Mouse (Mus musculus) layer of hippocampus, adult 8-10 months (tissue): ENCODE measurements at regions not wholly inside any gene's neighbourhood (a gene's known extent, or its start where the extent isn't known, plus 50 kb on each side); places are given as distances from the start of the nearest gene placed in this dataset.

Experiments
- DNase-seq, 2 experiments: peaks; one replicate each; pipeline ENCODE4 v3.0.0; 2022; ENCODE audit warnings: low spot score in 2 of 2

DNA sequence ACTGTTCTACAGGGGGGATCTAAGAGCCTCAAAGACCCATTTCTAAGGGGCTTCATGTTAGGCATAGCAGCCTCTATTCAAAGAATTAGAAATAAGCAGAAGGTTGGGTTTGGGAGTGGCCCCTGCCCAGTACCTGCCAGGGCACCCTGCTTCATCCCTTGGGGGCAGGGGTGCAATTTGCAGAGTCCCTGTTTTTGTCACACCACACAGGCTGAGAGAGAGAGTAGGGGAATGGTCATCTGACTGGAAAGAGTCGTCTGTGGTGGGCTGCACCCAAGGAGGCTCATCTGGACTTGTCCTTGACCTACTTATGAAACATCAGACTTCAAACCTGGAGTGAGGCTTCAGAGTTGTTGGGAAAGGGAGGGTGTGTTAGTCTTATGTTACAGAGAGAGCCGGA is 382.3 kb downstream of the Vrk1 start:
- no peak for DNase-seq

DNA sequence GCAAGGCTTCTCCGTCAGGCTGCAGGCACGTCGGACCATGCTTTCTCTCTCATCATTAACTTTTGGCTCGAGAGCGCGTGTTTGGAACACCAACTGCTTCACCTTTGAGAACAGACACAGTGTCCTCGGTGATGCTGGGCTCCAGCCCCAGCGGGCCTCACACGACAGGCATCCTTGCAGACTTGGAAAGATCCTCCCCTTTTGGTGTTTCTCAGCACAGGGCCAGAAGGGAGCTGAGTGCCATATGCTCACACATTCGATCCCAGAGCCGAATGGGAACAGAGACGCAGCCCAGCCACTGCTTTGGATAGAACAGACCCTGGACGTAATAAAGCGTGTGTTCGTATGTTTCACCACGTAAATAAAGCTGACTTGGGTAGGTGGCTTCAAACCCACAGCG is 389.1 kb downstream of the Vrk1 start:
- peak; percentile 43 to 51 for DNase-seq

DNA sequence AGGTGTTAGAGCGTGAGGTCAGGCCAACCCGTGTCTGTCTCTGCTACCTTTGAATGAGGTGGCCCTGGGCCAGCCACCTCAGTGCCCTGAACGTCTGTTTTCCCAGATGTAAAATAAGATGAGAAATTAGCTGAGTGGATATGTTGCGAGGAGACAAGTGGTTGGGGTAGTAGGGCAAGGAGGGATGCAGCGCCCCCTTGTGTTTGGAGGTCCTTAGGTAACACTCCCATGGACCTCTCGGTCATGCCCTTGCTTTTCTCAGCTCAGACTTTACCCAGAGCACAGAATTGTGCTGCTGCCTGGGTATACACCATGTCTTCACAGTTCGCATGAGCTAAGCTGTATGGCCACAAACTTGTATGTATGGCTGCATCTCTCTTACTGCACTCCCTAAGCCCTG is 401.0 kb downstream of the Vrk1 start:
- peak; percentile 8 to 16 for DNase-seq

DNA sequence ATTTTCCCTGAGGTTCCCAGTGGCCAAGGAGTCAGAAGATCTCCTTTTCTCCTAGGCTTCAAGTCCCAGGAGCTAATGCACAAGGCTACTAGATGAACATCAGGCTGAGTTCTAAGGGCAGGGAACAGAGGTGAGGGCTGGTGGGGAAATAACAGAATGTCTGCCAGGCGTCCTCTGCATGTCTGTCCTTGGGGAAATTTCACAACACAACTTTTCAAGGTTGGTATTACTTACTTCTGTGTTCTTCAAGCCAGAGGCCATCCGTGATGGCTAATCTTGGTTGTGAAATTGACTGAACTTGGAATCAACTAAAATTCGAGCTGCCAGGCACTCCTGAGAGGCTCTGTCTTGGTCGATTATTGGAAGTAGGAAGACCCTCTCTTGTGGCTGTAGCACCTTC is 416.6 kb downstream of the Vrk1 start:
- no peak for DNase-seq

DNA sequence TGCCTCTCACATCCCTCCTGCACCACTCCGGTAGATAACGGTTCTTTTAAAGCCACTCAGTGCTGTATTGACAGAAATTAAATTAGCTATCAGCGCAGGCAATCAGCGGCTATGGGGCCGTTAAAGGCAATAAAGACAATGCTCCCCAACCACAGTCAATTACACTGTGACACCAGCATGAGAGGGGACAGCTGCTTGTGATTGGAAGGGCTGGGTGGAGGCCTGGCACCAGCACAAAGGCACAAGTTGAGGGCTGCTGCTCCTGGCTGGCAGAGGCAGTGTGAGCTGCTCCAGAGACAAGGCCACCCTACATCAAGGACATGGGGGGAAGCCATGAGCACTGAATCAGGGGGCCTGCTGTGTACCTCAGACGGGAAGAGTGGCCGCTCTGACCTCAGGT is 420.0 kb downstream of the Vrk1 start:
- DNase-seq, result no peak

DNA sequence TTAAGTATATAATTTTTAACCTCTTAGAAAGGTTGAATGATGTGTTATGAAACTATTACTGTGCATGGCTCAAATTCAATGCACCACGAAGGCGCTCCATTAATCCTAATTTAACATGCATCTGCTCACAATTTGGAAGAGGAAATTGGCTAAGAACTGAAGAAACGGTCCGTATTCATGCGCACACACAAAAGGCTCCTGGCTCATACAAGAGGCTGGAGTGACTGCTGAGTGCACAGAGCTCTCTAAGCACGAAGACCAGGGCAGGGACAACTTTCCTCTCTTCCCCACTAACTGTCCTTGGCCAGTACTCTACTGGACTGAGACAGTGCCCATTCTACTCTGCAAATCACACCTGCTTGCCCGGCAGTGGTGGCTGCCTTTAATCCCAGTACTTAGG is 435.1 kb downstream of the Vrk1 start:
- DNase-seq, result no peak

DNA sequence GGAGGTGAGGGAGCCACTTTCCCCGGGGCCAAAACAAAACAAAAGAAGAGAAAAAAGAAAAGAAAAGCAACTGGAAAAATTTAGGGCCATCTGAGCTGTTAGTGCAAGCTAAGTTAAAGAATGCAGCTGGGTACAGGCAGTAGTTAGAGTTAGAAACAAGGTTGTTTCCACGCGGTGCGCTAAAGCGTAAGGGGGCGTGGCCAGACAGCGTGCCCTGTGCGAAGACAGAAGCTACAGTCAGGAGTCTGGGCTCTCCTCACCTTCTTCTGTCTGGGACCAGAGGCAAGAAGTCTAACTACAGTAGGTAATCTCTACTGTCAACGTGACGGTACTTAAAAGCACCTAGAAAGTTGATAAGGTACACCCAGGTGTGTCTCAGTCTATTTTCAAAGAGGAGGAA is 435.9 kb downstream of the Vrk1 start:
- no peak for DNase-seq

DNA sequence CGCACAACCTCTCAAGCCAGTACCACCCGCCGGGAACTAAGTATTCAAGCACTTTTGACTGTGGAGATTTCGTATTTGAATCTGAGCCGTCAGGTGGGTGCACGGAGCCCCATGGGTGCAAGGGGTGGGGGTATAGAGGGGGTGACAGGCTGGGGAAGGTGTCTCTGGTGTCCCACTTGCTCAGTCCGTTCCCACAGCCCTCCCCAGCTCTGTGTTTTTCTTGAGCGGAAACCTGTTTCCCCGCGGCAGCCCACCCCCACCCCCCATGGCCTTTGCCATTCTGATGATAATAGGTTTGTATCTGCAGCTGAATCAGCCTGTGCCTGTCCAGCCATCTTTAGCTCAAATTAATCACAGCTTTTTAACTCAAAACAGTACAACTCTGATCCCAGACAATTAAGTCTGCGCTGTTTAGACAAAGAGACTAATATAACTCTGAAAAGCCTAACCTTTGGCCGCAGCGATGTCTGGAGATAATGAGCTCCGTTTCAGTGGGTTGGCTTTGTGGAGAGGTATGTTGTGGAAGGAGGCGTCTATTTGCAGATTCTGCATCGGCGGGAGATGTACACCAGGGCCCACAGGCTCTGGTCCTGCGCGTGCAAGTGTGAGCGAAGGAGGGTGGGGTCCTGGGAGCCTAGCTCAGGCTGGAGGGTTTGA is 437.0 kb downstream of the Vrk1 start:
- no peak for DNase-seq

DNA sequence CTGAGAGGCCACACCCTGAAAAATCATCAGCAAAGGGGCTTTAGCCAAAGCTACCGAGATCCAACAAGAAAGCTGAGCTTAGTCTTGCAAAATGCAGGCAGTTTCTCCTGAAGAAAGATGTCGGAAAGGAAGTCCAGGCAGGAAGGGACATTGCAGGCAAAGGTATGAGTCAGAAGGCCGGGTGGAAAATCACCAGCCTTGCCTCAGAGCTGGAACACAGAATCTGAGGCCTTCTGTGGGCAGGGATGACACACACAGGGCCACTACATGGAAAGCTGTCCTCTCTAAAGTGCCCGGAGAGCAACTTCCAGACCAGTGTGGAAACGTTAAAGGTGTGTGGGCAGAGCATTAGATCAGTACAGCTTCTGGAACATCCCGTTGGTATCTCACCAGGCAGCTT is 438.5 kb downstream of the Vrk1 start:
- no peak for DNase-seq

DNA sequence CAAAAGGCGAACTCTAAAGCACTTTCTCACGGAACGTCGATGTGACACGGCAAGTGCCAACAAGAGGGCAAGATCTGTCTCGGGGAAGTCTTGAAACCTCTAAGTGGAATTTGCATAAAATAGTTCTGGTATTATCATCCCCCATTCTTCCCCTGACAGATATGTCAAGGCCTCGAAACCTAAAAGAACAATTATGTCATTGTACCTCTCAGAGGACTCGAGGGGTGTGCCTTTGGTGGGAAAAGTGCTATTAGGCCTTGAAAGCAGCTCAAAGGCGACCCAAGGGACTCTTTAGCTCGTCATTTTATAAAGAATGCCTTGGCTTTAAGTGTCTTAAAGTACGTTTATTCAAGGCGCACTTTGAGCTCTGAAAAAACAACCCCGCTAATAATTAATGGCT is 443.5 kb downstream of the Vrk1 start:
- DNase-seq, result no peak

DNA sequence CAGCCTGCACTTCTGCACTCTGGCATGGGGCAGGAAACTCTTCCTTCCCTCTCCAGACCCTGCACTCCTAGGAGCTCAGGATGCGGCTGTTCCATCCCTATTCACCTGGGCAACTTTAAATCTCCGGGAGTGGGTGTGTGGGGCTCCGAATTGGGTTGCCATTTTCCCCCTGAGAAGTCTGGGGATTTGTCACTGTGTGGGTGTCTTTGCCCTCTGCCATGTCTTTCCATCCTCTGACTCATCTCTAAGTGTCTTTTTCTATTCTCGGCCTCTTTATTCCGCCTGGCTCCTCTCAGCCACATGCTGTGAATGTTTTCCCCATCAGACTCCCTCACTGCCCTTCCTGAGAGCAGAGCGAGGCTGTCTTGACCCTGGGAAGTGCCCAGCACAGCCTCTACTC is 448.2 kb downstream of the Vrk1 start:
- no peak for DNase-seq

DNA sequence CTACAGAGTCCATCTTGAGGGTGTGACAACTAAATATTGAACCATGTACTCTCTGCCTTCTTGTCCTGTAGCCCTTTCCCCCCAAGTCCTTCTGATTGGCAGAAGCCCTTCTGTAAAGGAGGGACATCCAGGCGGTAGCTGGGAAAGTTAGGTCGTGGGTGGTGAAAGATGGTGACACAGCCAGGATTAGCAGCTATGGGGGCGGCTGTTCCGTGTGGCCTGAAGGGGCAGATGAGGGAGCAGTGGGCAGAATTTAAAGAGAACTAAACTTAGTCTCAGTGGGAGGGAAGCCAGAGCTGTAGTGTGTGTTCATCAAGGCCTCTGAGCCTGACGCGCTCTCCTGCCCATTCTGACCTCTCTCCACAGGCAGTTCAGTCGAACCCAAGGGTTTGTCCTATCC is 450.6 kb downstream of the Vrk1 start:
- no peak for DNase-seq

DNA sequence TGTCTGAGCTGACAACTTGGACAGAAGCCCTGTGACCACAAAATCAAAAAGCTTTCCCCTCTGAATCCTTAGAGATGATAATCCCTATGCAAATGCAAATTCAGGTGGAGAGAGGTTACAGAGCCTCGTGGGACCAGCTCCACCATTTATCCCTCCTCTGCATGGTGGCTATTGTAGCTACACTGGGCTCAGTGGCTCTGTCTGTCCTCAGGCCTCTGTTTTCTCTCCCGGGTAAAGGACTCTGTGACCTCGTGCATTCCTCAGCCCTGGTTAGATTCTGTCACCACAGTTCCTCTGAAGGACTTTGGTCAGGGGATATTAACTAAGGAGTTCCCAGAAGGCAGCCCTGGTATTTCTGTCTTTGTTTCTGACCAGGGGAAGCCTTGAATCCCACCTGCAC is 452.3 kb downstream of the Vrk1 start:
- no peak for DNase-seq

DNA sequence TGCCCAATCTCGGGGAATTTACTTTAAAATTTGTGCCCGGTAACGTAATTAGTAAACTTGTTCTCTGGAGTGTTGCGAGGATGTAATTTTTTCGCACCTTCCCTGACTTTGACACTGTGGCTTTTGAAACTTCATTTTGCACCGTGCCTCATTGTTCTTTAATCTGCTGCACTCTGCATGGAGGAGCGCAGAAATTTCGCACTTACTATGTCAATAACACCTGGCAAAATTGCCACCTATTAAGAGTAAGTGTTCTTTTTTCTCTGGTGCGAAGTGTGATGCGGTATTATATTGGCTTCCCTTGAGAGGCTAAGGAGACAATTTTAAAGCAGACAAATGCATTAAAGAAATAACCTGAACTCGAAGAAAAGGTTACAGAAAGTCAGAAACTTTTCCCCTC is 454.7 kb downstream of the Vrk1 start:
- DNase-seq, result no peak

DNA sequence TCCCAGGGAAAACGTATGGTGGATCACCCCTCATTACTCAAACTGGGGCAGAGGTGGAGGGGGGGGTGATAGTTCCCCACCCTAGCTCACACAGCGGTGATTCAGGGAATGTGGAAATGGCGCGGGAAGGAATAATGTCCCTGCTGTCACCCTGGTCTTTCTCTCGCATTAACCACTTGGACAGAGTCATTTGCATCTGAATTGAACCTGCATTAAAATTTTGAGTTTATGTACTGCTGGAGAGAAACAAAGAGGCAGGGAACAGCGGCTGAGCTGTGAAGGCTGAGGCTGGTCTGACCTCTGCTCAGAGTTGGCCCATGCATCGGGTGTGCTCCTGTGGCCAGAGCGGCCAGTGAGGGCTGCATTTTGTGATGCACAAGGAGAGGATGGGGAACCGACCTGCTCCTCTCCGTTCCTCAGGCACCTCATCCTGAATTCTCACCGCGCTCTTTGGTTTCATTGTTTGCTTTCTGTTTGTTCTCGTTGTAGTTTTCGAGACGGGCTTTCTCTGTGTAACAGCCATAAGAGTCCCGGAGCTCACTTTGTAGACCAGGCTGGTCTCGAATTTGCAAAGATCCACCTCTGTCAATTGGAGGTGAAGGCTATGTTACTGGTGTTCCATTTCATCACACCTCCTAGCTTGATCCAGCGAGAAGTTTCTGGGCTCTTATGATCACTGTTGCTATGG is 458.3 kb downstream of the Vrk1 start:
- no peak for DNase-seq

DNA sequence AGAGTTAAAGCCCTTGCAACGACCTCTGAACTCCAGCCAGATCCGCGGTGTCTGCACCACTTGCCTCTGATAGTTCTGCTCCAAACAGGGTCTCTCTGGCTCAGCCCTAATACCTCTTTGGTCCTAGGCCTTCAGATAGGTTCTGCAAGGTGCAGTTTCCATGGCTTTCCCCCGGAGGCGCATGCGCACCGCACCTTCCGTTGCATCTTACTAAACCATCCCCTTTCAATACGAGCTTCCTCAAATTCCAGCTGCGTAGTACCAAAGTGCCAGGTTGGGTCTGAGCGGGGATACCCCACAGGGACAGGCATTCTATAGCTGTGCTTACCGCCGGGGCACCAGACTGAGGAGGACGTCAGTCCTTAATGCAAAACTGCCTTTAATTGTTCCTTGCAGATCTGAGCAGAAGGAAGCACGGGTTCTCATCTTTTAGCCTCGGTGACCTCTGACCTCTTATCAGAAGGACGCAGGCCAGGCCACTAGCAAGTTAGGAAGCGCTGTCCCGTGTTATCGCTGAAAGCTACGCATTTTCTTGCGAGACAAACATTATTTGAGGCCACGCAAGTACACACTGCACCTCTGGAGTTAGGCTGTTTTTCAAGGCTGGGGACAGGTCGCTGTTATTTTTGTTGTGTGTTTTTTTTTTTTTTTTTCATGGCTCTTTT is 464.6 kb downstream of the Vrk1 start:
- peak in 1 of 2 experiments; percentile 42 for DNase-seq

DNA sequence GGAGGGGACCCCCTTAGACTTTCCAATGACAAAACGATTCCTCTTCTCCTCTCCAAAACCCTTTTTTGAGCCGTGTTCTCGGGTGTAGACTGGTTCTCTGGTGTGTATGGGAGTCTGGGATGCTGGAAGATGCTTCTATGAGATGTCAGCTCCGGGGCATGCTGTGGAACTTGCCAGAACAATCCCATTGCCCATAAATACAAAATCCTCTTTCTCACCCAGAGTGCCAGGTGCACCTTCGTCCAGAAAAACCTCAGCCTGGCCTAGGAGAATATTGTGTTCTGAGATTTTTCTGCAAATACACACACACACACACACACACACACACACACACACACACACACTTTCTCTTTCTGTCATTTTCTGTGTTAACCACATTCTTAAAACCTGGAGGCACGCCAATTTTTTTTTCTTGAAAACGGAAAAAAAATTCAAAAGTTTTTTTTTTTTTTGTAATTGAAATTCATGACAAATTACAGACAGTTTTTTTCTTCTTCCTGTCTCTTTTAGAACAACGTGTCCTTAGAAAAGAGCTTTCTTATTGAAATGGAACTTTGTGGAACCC is 465.5 kb downstream of the Vrk1 start:
- no peak for DNase-seq

DNA sequence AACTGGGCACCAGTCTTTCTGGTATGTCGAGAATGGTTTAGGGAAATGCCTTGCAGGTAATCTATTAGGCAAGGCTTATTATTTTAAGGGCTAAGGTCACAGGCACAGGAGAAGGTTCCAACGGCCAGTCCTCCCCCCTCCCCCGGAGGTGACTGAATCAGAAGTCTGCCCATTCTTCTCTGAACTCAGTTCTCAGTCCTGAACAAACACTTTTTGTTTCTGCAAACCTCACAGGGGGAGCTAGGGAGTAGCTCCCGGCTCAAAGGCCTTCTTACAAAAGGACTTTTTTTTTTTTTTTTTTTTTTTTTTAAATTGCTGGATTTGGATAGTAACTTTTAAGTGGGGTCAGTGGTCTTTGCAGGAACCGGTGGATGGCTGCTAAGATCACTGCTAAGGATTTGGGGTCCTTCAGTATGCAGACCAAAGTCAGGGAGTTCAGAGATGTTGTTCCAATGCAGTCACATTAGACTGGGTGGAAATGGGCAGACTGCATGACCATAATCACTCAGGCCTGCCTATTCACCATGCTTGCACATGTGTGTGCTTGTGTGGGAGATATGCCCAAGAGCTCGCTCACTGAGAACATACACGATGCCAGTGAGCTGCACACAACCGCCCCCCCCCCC is 467.1 kb downstream of the Vrk1 start:
- no peak for DNase-seq

DNA sequence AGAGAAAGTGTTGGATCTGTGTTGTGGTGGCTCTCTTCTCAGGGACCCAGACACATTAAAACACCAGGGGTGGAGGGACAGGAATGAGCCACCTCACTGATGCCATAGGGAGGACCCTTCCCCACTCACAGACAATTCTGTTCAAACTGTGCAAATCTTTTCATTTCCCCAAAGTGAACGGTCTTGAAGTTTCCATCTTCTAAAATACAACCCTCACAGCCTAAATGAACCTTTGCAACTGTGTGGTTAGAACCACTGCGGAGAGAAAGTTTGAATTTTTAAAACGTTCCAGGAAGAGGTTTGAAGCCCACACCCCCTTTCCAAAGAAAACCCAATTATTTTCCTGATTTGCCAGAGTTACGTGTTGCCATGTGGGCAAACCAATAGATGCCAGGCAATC is 467.7 kb downstream of the Vrk1 start:
- no peak for DNase-seq

DNA sequence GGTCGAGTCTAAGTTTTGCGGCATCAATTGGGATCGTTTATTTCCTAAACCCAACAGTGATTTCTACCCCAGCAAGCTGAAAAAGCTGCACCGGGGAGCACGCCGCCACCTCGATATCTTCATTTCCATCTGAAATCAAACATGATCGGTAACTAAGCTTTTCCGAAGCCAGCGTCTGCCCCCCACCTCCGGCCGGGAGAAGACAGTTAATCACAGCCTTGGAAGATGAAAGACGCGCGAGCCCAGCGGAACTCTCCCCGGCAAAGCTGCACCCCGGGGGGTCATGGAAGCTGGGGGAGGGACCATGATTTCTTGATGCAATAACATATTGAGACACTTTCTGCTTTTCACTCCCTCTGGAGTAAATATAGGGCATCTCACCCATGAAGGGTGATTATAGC is 468.4 kb downstream of the Vrk1 start:
- DNase-seq, result no peak

DNA sequence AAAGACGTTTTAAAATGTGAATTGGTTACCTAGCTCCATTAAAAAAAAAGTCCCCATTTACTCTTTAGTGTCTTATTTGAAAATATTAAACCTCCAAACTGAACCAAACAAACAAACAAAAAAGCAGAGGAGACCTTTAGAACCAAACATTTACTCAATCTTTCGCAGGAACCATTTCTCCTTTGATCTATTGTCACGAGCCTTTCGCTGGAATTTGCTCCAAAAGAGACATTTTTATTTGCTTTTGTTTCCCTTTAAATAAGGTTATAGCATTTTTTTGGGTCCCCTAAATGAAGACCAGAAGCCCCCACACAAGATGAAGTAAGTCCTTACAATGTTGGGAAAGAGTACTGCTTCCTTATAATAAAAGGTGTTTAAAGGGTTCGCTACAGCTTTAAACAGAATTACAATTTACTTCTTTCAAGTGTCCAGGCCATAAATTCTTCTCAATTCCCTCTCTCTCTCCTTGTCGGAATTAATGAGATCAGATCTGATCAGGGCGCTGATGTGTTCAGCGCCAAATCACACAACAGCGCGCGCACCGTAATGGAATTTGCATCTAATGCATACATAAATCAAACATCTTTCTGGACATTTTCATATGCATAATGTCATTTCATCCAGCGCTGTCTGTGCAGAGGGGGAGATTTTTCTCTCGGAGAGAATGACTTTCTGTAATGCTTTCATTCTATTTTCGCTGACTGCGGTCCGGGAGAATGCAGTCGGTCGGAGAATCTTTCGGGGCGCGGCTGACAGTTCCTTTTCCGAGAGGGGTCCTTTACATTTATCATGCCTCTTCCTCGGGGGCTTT is 469.2 kb downstream of the Vrk1 start:
- DNase-seq, result no peak

DNA sequence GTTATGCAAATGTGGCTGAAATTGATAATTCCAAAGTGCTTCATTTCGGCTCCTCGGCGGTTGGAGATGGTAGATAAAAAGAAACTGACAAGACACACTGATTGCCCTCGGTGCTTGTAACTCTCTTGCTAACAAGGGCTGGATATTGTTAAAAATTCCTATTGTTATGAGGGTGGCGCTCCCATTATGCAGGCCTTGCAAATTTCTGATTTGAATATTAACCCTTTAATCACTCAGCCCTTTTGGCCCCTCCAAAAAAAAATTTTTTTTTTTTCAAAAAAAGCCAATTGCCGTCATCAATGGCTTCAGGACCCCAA is 469.8 kb downstream of the Vrk1 start:
- no peak for DNase-seq
